Mouse (Mus musculus): ENCODE results near the gene Rgp1.

DNA sequence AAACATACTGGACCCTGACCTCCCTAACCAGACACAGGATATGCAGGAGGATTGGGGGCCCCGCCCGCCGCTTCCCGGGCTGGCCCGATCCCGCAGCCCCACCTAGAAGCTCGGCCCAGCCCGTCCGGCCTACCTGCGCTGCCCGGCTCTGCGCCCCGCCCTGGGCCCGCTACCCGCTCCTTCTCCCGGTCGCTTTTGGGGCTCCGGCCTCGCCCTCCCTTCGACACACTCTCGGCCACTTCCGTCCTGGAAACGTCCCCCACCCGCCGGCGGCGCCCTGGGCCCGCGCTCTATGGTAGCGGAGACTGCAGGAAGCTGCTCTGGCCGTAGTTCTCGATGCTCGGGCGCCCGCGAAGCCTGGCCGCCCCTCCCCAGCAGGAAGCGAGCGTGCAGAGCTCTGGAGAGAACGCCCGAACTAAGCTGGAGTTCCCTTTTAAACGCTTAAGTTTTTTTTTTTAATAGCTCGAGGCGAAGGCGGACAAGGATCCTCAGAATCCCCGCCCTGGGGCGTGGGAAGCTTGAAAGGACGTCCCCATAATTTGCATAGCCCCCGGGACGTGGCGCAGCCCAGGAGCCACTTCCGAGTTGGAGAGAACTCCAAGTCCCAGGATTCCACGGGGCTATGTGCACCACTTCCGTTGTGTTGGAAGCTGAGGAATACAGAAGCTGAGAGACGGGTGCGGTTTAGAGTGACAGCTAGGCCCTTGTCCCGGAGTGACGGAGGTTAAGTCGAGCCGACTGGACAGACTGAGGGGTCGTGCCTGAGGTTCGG lies 16.3 kb upstream of the Rgp1 start, which contains the start of the genes Creb3 and Tln1:
- TF ChIP-seq CTCF (IDR thresholded peaks at IDR 0.05; ENCODE audit: borderline replicate concordance, control insufficient read depth, extremely low read depth, insufficient read depth, low read length, poor library complexity) (no peak), POLR2A (IDR thresholded peaks at IDR 0.05; ENCODE audit: control insufficient read depth, extremely low read depth, insufficient read depth, low read length, poor library complexity) (peak; percentile 66; the same call in 1 of the 2 replicates)
